Mouse (Mus musculus): Measurements from ENCODE around the gene Rara.

GRCm38 (mm10) chr11:98947969-98948569 lies 20.5 kb downstream of the Rara start:
- TF ChIP-seq CTCF (IDR thresholded peaks at IDR 0.05; ENCODE audit: borderline replicate concordance, insufficient read depth, low read length) = no peak
- TF ChIP-seq POLR2A (IDR thresholded peaks at IDR 0.05; ENCODE audit: low read depth, low read length) = no peak
